Mouse (Mus musculus): ENCODE data around the gene 1810046K07Rik. TPM values are rescaled to one million over a fixed set of nuclear protein-coding genes. Genes with fewer than 3 reads are reported as not detected.

The 1810046K07Rik gene
- polyA plus RNA-seq (2012; ENCODE audit: insufficient read depth, low replicate concordance) = not detected in 2 replicates

- Histone ChIP-seq H3K36me3 (replicated peaks; ENCODE audit: low read length) (no peaks in the 10 kb centered on the region), H3K27me3 (replicated peaks) (peaks cover 10% of the 10 kb centered on the region), H3K4me3 (replicated peaks) (no peak within 1 kb of the TSS), H3K9me3 (no peaks in the 10 kb centered on the region), H3K4me1 (peaks cover 3% of the 10 kb centered on the region; the same call in 1 of the 2 replicates)
- TF ChIP-seq FLI1 (IDR thresholded peaks at IDR 0.05; ENCODE audit: low read length) = no peak
- TF ChIP-seq GATA1 (IDR thresholded peaks at IDR 0.05; ENCODE audit: borderline replicate concordance, low read length) = no peak
These were observed at the start of gene 1810046K07Rik for GRCm38 (mm10) chr9:51328731-51329130. TSS of gene 1810046K07Rik (minus strand) at chr9:51328917.

GRCm38 (mm10) chr9:51369560-51369959 is 40.8 kb upstream of the 1810046K07Rik start:
- Histone ChIP-seq H3K4me3 (replicated peaks) (no peak overlapping the region), H3K27me3 (replicated peaks) (no peaks in the 10 kb centered on the region), H3K9me3 (no peaks in the 10 kb centered on the region), H3K36me3 (replicated peaks; ENCODE audit: low read length) (no peaks in the 10 kb centered on the region), H3K4me1 (no peaks in the 10 kb centered on the region)
- TF ChIP-seq FLI1 (IDR thresholded peaks at IDR 0.05; ENCODE audit: low read length) (no peak), GATA1 (IDR thresholded peaks at IDR 0.05; ENCODE audit: borderline replicate concordance, low read length) (no peak)

GRCm38 (mm10) chr9:51367124-51367523 is 38.4 kb upstream of the 1810046K07Rik start:
- Histone ChIP-seq H3K36me3 (replicated peaks; ENCODE audit: low read length) (no peaks in the 10 kb centered on the region), H3K9me3 (no peaks in the 10 kb centered on the region), H3K4me3 (replicated peaks) (no peak overlapping the region), H3K4me1 (no peaks in the 10 kb centered on the region), H3K27me3 (replicated peaks) (no peaks in the 10 kb centered on the region)
- TF ChIP-seq FLI1 (IDR thresholded peaks at IDR 0.05; ENCODE audit: low read length) (no peak), GATA1 (IDR thresholded peaks at IDR 0.05; ENCODE audit: borderline replicate concordance, low read length) (no peak)

GRCm38 (mm10) chr9:51364059-51364458 is 35.3 kb upstream of the 1810046K07Rik start:
- Histone ChIP-seq H3K9me3 (no peaks in the 10 kb centered on the region), H3K4me3 (replicated peaks) (no peak overlapping the region), H3K4me1 (no peaks in the 10 kb centered on the region), H3K27me3 (replicated peaks) (no peaks in the 10 kb centered on the region), H3K36me3 (replicated peaks; ENCODE audit: low read length) (no peaks in the 10 kb centered on the region)
- no peak for TF ChIP-seq FLI1 (IDR thresholded peaks at IDR 0.05; ENCODE audit: low read length)
- TF ChIP-seq GATA1 (IDR thresholded peaks at IDR 0.05; ENCODE audit: borderline replicate concordance, low read length) = no peak

GRCm38 (mm10) chr9:51353511-51353910 is 24.8 kb upstream of the 1810046K07Rik start:
- TF ChIP-seq FLI1 (IDR thresholded peaks at IDR 0.05; ENCODE audit: low read length) = no peak
- no peak for TF ChIP-seq GATA1 (IDR thresholded peaks at IDR 0.05; ENCODE audit: borderline replicate concordance, low read length)
- H3K9me3 ChIP-seq = no peaks in the 10 kb centered on the region
- H3K36me3 ChIP-seq (replicated peaks; ENCODE audit: low read length) = no peaks in the 10 kb centered on the region
- peaks cover 6% of the 10 kb centered on the region for H3K27me3 ChIP-seq (replicated peaks)
- no peaks in the 10 kb centered on the region for H3K4me1 ChIP-seq
- H3K4me3 ChIP-seq (replicated peaks) = no peak overlapping the region

- Histone ChIP-seq H3K9me3 (no peaks in the 10 kb centered on the region), H3K36me3 (replicated peaks; ENCODE audit: low read length) (no peaks in the 10 kb centered on the region), H3K27me3 (replicated peaks) (peaks cover 6% of the 10 kb centered on the region), H3K4me1 (no peaks in the 10 kb centered on the region), H3K4me3 (replicated peaks) (no peak overlapping the region)
- no peak for TF ChIP-seq FLI1 (IDR thresholded peaks at IDR 0.05; ENCODE audit: low read length)
- no peak for TF ChIP-seq GATA1 (IDR thresholded peaks at IDR 0.05; ENCODE audit: borderline replicate concordance, low read length)
These were observed 24.2 kb upstream of the 1810046K07Rik start for GRCm38 (mm10) chr9:51352896-51353295.

GRCm38 (mm10) chr9:51349422-51349821 is 20.7 kb upstream of the 1810046K07Rik start:
- Histone ChIP-seq H3K4me1 (no peaks in the 10 kb centered on the region), H3K27me3 (replicated peaks) (peaks cover 5% of the 10 kb centered on the region), H3K36me3 (replicated peaks; ENCODE audit: low read length) (no peaks in the 10 kb centered on the region), H3K9me3 (no peaks in the 10 kb centered on the region), H3K4me3 (replicated peaks) (no peak overlapping the region)
- TF ChIP-seq GATA1 (IDR thresholded peaks at IDR 0.05; ENCODE audit: borderline replicate concordance, low read length) = no peak
- TF ChIP-seq FLI1 (IDR thresholded peaks at IDR 0.05; ENCODE audit: low read length) = no peak

- no peaks in the 10 kb centered on the region for H3K36me3 ChIP-seq (replicated peaks; ENCODE audit: low read length)
- H3K4me3 ChIP-seq (replicated peaks) = no peak overlapping the region
- no peaks in the 10 kb centered on the region for H3K4me1 ChIP-seq
- H3K27me3 ChIP-seq (replicated peaks) = peaks cover 5% of the 10 kb centered on the region
- no peaks in the 10 kb centered on the region for H3K9me3 ChIP-seq
- TF ChIP-seq FLI1 (IDR thresholded peaks at IDR 0.05; ENCODE audit: low read length) = no peak
- TF ChIP-seq GATA1 (IDR thresholded peaks at IDR 0.05; ENCODE audit: borderline replicate concordance, low read length) = no peak
These were observed 17.1 kb upstream of the 1810046K07Rik start for GRCm38 (mm10) chr9:51345768-51346167.

- H3K27me3 ChIP-seq (replicated peaks) = peaks cover 12% of the 10 kb centered on the region
- H3K9me3 ChIP-seq = no peaks in the 10 kb centered on the region
- H3K4me3 ChIP-seq (replicated peaks) = no peak overlapping the region
- H3K4me1 ChIP-seq = peaks cover 4% of the 10 kb centered on the region; the same call in 1 of the 2 replicates
- no peaks in the 10 kb centered on the region for H3K36me3 ChIP-seq (replicated peaks; ENCODE audit: low read length)
- TF ChIP-seq GATA1 (IDR thresholded peaks at IDR 0.05; ENCODE audit: borderline replicate concordance, low read length) (no peak), FLI1 (IDR thresholded peaks at IDR 0.05; ENCODE audit: low read length) (no peak)
These were observed 6.7 kb upstream of the 1810046K07Rik start for GRCm38 (mm10) chr9:51335294-51336010.

GRCm38 (mm10) chr9:51331449-51332238 is 2.9 kb upstream of the 1810046K07Rik start:
- Histone ChIP-seq H3K27me3 (replicated peaks) (peaks cover 12% of the 10 kb centered on the region), H3K9me3 (no peaks in the 10 kb centered on the region), H3K36me3 (replicated peaks; ENCODE audit: low read length) (no peaks in the 10 kb centered on the region), H3K4me3 (replicated peaks) (no peak overlapping the region), H3K4me1 (peaks cover 4% of the 10 kb centered on the region; the same call in 1 of the 2 replicates)
- TF ChIP-seq FLI1 (IDR thresholded peaks at IDR 0.05; ENCODE audit: low read length) (no peak), GATA1 (IDR thresholded peaks at IDR 0.05; ENCODE audit: borderline replicate concordance, low read length) (no peak)
